Mouse (Mus musculus) forebrain, embryonic 10.5 days (tissue): Measurements from ENCODE around the gene Ppp1r9b. TPM values are rescaled to one million over a fixed set of nuclear protein-coding genes. Genes with fewer than 3 reads are reported as not detected.
"Not testable (repeated sequence)": the region's sequence is repeated elsewhere in the genome, so short reads cannot be mapped to it uniquely, and the experiment has no call there.

Experiments
- DNase-seq: peaks from one replicate; pipeline ENCODE4 v3.0.0-alpha.2; 2017; ENCODE audit warnings: low spot score; ENCODE audit errors: extremely low spot score
- H3K27ac ChIP-seq: fragments of 300-500 bp; sonication (generic); 2 replicates; pipeline ENCODE4 v1.5.1; 2016; ENCODE audit warnings: mild to moderate bottlenecking
- H3K27me3 ChIP-seq: fragments of 300-500 bp; sonication (generic); 2 replicates; pipeline ENCODE4 v1.6.1; 2016; ENCODE audit warnings: mild to moderate bottlenecking; ENCODE audit not compliant: poor library complexity, severe bottlenecking
- H3K36me3 ChIP-seq: fragments of 300-500 bp; sonication (generic); replicated peaks from 2 replicates; pipeline ENCODE4 v1.6.1; 2016; ENCODE audit warnings: mild to moderate bottlenecking, moderate library complexity
- H3K4me1 ChIP-seq: fragments of 300-500 bp; sonication (generic); 2 replicates; pipeline ENCODE4 v1.6.1; 2016
- H3K4me3 ChIP-seq: fragments of 300-500 bp; sonication (generic); 2 replicates; pipeline ENCODE4 v1.5.1; 2016; ENCODE audit warnings: mild to moderate bottlenecking, moderate library complexity
- H3K9me3 ChIP-seq: fragments of 300-500 bp; sonication (generic); 2 replicates; pipeline ENCODE4 v1.6.1; 2016; ENCODE audit warnings: mild to moderate bottlenecking, moderate library complexity
- WGBS: fragments of 180-500 bp; shearing (Covaris S2); methylation state at CpG from one replicate; pipeline ENCODE4 v1.1.7; 2016; 5-methylcytosine and 5-hydroxymethylcytosine counted together
- polyA plus RNA-seq: library from polyadenylated mRNA; unstranded; fragments of >200 nt; fragmentation: Nextera tagmentation; extraction: Ambion mirVana; gene quantifications from 2 replicates; pipeline ENCODE4 v1.2.1, GENCODE M21; 2016

Ppp1r9b gene
- polyA plus RNA-seq, 1 experiment from 2014 or later, result 10.7 TPM

DNA sequence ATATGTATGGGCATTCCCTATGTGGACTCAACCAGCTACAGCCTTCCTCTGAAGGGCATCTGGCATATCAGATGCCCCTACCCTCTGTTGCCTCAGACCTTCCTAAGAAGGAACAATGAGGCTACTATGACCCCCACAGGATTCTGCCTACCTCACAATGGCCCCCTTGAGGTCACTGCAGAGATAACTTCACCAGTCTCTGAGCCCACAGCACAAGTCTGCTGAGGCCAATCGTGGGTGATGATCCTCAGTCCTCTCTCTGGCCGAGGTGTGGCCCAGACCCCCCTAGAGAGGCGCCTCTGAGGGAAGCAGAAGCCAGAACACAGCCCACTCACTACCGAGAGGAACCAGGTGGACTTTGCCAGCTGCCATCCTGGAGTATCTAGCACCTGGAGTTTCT is 23.4 kb upstream of the Ppp1r9b start, which contains the start of gene Hils1:
TSS of gene Hils1 (plus strand) at position 175 of the 400 bp plus-strand sequence.
- Histone ChIP-seq H3K9me3 (no peaks in the 10 kb centered on the region), H3K27ac (no peak within 1 kb of the TSS), H3K4me3 (no peak within 1 kb of the TSS), H3K27me3 (peaks cover 23% of the 10 kb centered on the region), H3K36me3 (no peaks in the 10 kb centered on the region), H3K4me1 (peaks cover 8% of the 10 kb centered on the region; the same call in 1 of the 2 replicates)
- 54% methylated on average over 4 of the region's 4 CpGs for WGBS
- no peak for DNase-seq

GRCm38 (mm10) chr11:94968187-94968586 is 22.6 kb upstream of the Ppp1r9b start:
- Histone ChIP-seq H3K9me3 (no peaks in the 10 kb centered on the region), H3K27me3 (peaks cover 27% of the 10 kb centered on the region), H3K27ac (no peak overlapping the region), H3K4me1 (peaks cover 10% of the 10 kb centered on the region), H3K36me3 (no peaks in the 10 kb centered on the region), H3K4me3 (no peak overlapping the region)
- DNase-seq, result no peak
- WGBS, result 82% methylated on average over 7 of the region's 7 CpGs

DNA sequence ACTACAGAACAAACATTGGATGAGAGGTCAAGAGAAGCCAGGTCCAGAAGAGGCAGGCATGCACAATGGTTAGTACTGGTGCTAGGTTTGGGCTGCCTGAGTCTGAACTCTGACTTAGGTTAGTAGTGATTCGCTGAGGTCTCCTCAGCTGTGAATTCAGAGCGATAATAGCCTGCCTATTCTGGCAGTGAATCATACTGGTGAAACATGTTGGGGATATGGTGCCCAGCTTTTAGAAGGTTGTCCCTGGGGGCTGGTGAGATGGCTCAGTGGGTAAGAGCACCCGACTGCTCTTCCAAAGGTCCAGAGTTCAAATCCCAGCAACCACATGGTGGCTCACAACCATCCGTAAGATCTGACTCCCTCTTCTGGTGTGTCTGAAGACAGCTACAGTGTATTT is 21.1 kb upstream of the Ppp1r9b start:
- not testable (repeated sequence) for H3K36me3 ChIP-seq, H3K4me3 ChIP-seq, H3K9me3 ChIP-seq, H3K27ac ChIP-seq, DNase-seq, H3K4me1 ChIP-seq
- 90% methylated on average over 4 of the region's 4 CpGs for WGBS
- peaks cover 27% of the 10 kb centered on the region for H3K27me3 ChIP-seq

- no peaks in the 10 kb centered on the region for H3K9me3 ChIP-seq
- H3K4me3 ChIP-seq, result no peak overlapping the region
- peak; percentile 60 for DNase-seq
- H3K36me3 ChIP-seq, result no peaks in the 10 kb centered on the region
- peaks cover 27% of the 10 kb centered on the region for H3K27me3 ChIP-seq
- H3K27ac ChIP-seq, result no peak overlapping the region
- H3K4me1 ChIP-seq, result peaks cover 8% of the 10 kb centered on the region; the same call in 1 of the 2 replicates
- WGBS, result 64% methylated on average over 15 of the region's 15 CpGs
These were observed 20.5 kb upstream of the Ppp1r9b start for GRCm38 (mm10) chr11:94970210-94970943.

GRCm38 (mm10) chr11:94971895-94972615 is 18.8 kb upstream of the Ppp1r9b start:
- no peak for DNase-seq
- Histone ChIP-seq H3K36me3 (no peaks in the 10 kb centered on the region), H3K4me1 (peaks cover 8% of the 10 kb centered on the region; the same call in 1 of the 2 replicates), H3K9me3 (no peaks in the 10 kb centered on the region), H3K27me3 (peaks cover 27% of the 10 kb centered on the region), H3K27ac (no peak overlapping the region), H3K4me3 (no peak overlapping the region)
- 73% methylated on average over 16 of the region's 16 CpGs for WGBS

DNA sequence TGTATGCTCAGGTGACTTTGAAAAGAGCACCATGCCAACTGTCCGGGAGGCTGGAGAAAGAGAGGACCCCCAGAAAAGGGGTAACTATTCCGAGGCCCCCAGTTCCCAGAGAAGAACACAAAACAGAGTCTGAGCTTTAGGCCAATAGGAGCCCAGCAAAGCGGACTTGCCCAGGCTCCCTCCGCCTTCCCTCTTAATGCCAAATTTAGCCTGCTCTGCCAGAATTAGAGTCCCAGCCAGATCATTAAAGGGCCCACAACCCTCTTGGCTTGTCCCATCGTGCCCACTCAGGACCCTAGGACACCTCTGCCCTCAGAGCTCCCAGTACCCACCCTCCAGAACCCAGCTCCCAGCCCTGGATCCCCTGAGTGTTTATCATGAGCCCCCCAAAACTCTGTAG is 17.9 kb upstream of the Ppp1r9b start:
- H3K9me3 ChIP-seq, result no peaks in the 10 kb centered on the region
- H3K27ac ChIP-seq, result no peak overlapping the region
- H3K4me3 ChIP-seq, result no peak overlapping the region
- peaks cover 9% of the 10 kb centered on the region; the same call in 1 of the 2 replicates for H3K4me1 ChIP-seq
- WGBS, result 66% methylated on average over 5 of the region's 5 CpGs
- no peak for DNase-seq
- H3K27me3 ChIP-seq, result peaks cover 27% of the 10 kb centered on the region
- H3K36me3 ChIP-seq, result no peaks in the 10 kb centered on the region

GRCm38 (mm10) chr11:94973313-94973712 is 17.5 kb upstream of the Ppp1r9b start:
- H3K27me3 ChIP-seq, result peaks cover 27% of the 10 kb centered on the region
- no peaks in the 10 kb centered on the region for H3K36me3 ChIP-seq
- no peak overlapping the region for H3K4me3 ChIP-seq
- no peak overlapping the region for H3K27ac ChIP-seq
- WGBS, result 53% methylated on average over 4 of the region's 4 CpGs
- no peak for DNase-seq
- H3K9me3 ChIP-seq, result no peaks in the 10 kb centered on the region
- H3K4me1 ChIP-seq, result peaks cover 13% of the 10 kb centered on the region

DNA sequence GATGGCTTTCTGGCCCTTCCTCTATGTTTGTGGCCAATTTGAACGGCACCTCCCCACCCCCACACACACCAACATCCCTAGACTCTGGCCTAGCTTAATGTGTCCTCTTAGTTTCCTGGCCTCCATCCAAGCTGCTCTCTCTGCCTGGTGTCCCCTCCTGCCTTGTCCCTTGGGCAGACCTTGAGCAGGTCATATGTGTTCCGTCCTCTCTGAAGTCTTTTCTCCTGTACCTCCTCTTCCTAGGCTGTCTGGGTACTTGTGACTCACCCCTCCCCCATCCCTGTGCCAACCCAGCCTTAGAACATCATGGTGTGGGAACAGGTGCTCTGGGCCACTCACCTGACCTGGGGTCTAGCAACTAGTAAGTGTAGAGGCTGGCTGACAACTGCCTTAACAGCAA is 15.9 kb upstream of the Ppp1r9b start:
- WGBS, result 92% methylated on average over 2 of the region's 2 CpGs
- no peak overlapping the region for H3K27ac ChIP-seq

DNA sequence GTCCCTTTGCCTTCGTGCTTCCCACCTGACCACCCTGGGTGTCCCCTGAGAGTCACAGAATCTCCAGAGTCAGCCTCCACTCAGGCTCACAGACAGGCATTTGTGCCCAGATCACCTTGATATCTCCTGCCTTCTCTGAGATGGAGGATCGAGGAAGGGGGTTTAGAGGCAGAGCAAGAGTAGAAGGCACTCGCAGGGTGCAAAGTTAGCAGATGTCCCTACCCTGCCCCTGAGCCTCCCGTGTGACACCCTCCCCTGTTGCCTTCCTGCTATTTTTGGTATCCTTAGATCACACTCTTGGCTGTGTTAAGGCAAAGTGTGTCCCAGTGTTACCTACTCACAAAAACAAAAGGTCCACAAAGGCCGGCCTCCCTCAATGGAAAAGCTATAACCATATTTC is 14.6 kb upstream of the Ppp1r9b start, which contains the start of gene Sgca:
TSS of gene Sgca (minus strand) at position 129 of the 400 bp plus-strand sequence.
- Histone ChIP-seq H3K27ac (no peak within 1 kb of the TSS), H3K27me3 (peaks cover 14% of the 10 kb centered on the region), H3K4me3 (no peak within 1 kb of the TSS), H3K36me3 (no peaks in the 10 kb centered on the region), H3K4me1 (peaks cover 29% of the 10 kb centered on the region), H3K9me3 (no peaks in the 10 kb centered on the region)
- 76% methylated on average over 5 of the region's 5 CpGs for WGBS
- no peak for DNase-seq

More for the DNA sequence above, 15.9 kb upstream of the Ppp1r9b start:
- no peak for DNase-seq
- Histone ChIP-seq H3K27me3 (peaks cover 20% of the 10 kb centered on the region), H3K4me3 (no peak overlapping the region), H3K36me3 (no peaks in the 10 kb centered on the region), H3K4me1 (peaks cover 29% of the 10 kb centered on the region), H3K9me3 (no peaks in the 10 kb centered on the region)

GRCm38 (mm10) chr11:94978178-94978915 is 12.5 kb upstream of the Ppp1r9b start:
- Histone ChIP-seq H3K4me1 (peaks cover 22% of the 10 kb centered on the region), H3K4me3 (peak overlapping the region; percentile 42), H3K9me3 (no peaks in the 10 kb centered on the region), H3K27ac (peak overlapping the region; percentile 88), H3K27me3 (no peaks in the 10 kb centered on the region), H3K36me3 (no peaks in the 10 kb centered on the region)
- no peak for DNase-seq
- WGBS, result 52% methylated on average over 9 of the region's 9 CpGs

GRCm38 (mm10) chr11:94978947-94979346 is 11.9 kb upstream of the Ppp1r9b start:
- Histone ChIP-seq H3K27me3 (no peaks in the 10 kb centered on the region), H3K4me1 (peaks cover 21% of the 10 kb centered on the region), H3K9me3 (no peaks in the 10 kb centered on the region), H3K27ac (peak overlapping the region; percentile 88), H3K36me3 (no peaks in the 10 kb centered on the region), H3K4me3 (peak overlapping the region; percentile 42)
- under 1% methylated on average over 20 of the region's 20 CpGs for WGBS
- peak; percentile 97 for DNase-seq

DNA sequence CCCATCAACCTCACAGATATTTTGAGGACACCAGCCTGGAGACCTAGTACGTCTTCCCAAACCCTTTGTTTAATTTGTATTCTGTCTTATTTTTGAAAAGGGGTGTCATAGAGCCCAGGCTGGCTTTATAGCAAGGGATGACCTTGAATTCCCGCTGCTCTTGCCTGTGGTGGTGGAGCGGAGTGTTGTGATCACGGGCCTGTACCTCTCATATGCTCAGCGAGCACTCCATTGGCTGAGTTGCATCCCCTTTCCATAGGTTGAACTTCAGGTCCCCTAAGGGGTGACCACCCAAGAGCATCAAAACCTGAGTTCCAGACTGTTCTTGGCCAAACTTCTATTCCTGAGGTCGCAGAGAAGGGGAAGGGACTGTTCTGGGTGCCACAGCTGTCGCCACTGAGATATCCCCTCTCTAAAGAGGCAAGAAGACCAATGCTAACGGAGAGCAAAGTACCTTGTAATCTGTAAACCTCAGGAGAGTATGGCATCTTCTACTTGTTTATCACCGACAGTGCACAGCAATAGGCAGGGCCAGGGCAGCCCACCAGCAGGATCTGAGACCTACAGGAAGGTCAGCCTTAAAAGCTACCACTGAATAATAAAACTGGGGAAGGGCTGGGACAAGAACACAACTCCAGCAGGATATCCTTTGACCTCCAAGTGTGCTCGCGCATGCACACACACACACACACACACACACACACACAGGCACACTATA is 11.2 kb upstream of the Ppp1r9b start:
- 80% methylated on average over 11 of the region's 11 CpGs for WGBS
- Histone ChIP-seq H3K4me3 (peak overlapping the region; percentile 42), H3K27ac (peak overlapping the region; percentile 88)

More for the DNA sequence above, 11.2 kb upstream of the Ppp1r9b start:
- Histone ChIP-seq H3K9me3 (no peaks in the 10 kb centered on the region), H3K27me3 (no peaks in the 10 kb centered on the region), H3K4me1 (peaks cover 21% of the 10 kb centered on the region), H3K36me3 (no peaks in the 10 kb centered on the region)
- no peak for DNase-seq
